Mouse (Mus musculus): ENCODE measurements at regions not wholly inside any gene's neighbourhood (a gene's known extent, or its start where the extent isn't known, plus 50 kb on each side); places are given as distances from the start of the nearest gene placed in this dataset.
A peak's percentile ranks its signal among the peaks of the same experiment; 100 is the strongest.

GRCm38 (mm10) chr6:70714239-70714638 lies 77.8 kb downstream of the Rpia start:
- DNase-seq (ENCODE audit: low spot score): peak; percentile 37

- DNase-seq (ENCODE audit: low spot score): no peak
Measured at GRCm38 (mm10) chr6:70713665-70714064, 78.4 kb downstream of the Rpia start.

GRCm38 (mm10) chr6:70713118-70713517 lies 78.9 kb downstream of the Rpia start:
- DNase-seq (ENCODE audit: low spot score): no peak

GRCm38 (mm10) chr6:70709338-70710055 lies 82.5 kb downstream of the Rpia start:
- DNase-seq (ENCODE audit: low spot score): peak; percentile 30

GRCm38 (mm10) chr6:70695596-70695995 lies 96.4 kb downstream of the Rpia start:
- DNase-seq (ENCODE audit: low spot score): no peak

Measured in gastrocnemius, adult 18-20 months (tissue).